Mouse (Mus musculus): ENCODE measurements around the gene Psma1.

GRCm38 (mm10) chr7:114316361-114316871 lies 40.5 kb upstream of the Psma1 start:
- TF ChIP-seq CTCF (IDR thresholded peaks at IDR 0.05; ENCODE audit: control insufficient read depth, insufficient read depth, insufficient replicate concordance, low read depth, low read length) (no peak), POLR2A (IDR thresholded peaks at IDR 0.05; ENCODE audit: control insufficient read depth, low read depth, low read length) (no peak)

Data from testis, adult 2 months (tissue).